Mouse (Mus musculus) stomach, postnatal 0 days (tissue): ENCODE results near the gene Scaf4. TPM values are rescaled to one million over a fixed set of nuclear protein-coding genes. Genes with fewer than 3 reads are reported as not detected.

Experiments
- ATAC-seq: fragments of 200-750 bp; cut with Nextera tagmentation; 2 replicates; pipeline ENCODE4 v1.8.0; 2017; ENCODE audit not compliant: low FRiP score, low TSS enrichment
- DNase-seq: peaks from one replicate; pipeline ENCODE4 v3.0.0-alpha.2; 2016; ENCODE audit warnings: low spot score
- H3K27ac ChIP-seq: fragments of 300-500 bp; sonication (generic); replicated peaks from 2 replicates; pipeline ENCODE4 v1.5.1; 2014; ENCODE audit warnings: mild to moderate bottlenecking, control low read depth
- H3K27me3 ChIP-seq: fragments of 300-500 bp; sonication (generic); 2 replicates; pipeline ENCODE4 v1.6.1; 2014; ENCODE audit warnings: low read length; ENCODE audit not compliant: control insufficient read depth, insufficient read depth
- H3K36me3 ChIP-seq: fragments of 300-500 bp; sonication (generic); 2 replicates; pipeline ENCODE4 v1.6.1; 2014; ENCODE audit warnings: low read length, mixed read lengths; ENCODE audit not compliant: control insufficient read depth, insufficient read depth
- H3K4me1 ChIP-seq: fragments of 300-500 bp; sonication (generic); replicated peaks from 2 replicates; pipeline ENCODE4 v1.6.1; 2014; ENCODE audit warnings: antibody characterized with exemption; ENCODE audit not compliant: control insufficient read depth, insufficient read depth
- H3K4me2 ChIP-seq: fragments of 300-500 bp; sonication (generic); replicated peaks from 2 replicates; pipeline ENCODE4 v1.6.1; 2014; ENCODE audit warnings: low read depth, mild to moderate bottlenecking, control low read depth, moderate library complexity
- H3K4me3 ChIP-seq: fragments of 300-500 bp; sonication (generic); 2 replicates; pipeline ENCODE4 v1.5.1; 2014; ENCODE audit warnings: low read depth, low read length, control low read depth
- H3K9ac ChIP-seq: fragments of 300-500 bp; sonication (generic); 2 replicates; pipeline ENCODE4 v1.6.1; 2014; ENCODE audit warnings: mild to moderate bottlenecking, low read length, control low read depth, mixed read lengths
- H3K9me3 ChIP-seq: fragments of 300-500 bp; sonication (generic); 2 replicates; pipeline ENCODE4 v1.6.1; 2016; ENCODE audit warnings: low read length; ENCODE audit not compliant: control insufficient read depth
- CTCF ChIP-seq: IDR thresholded peaks from 2 replicates; pipeline ENCODE4 v1.5.1; 2016; ENCODE audit warnings: antibody characterized with exemption, low read depth, mild to moderate bottlenecking, moderate library complexity
- EP300 ChIP-seq: optimal IDR thresholded peaks from 2 replicates; pipeline ENCODE3; 2016; ENCODE audit warnings: antibody characterized with exemption
- WGBS: fragments of 180-500 bp; shearing (Covaris S2); extraction: QIAGEN DNeasy Blood & Tissue Kit; methylation state at CpG from one replicate; pipeline ENCODE4 v1.1.7; 2014; 5-methylcytosine and 5-hydroxymethylcytosine counted together
- polyA plus RNA-seq: library from polyadenylated mRNA; unstranded; fragments of >200 nt; fragmentation: Nextera tagmentation; extraction: Ambion mirVana; gene quantifications from 2 replicates; pipeline ENCODE4 v1.2.1, GENCODE M21; 2015

Gene Scaf4
- polyA plus RNA-seq, 1 experiment from 2014 or later, result 8.3 TPM

GRCm38 (mm10) chr16:90298426-90299300 is 14.4 kb upstream of the Scaf4 start:
- Histone ChIP-seq H3K4me3 (no peak overlapping the region), H3K27me3 (no peaks in the 10 kb centered on the region), H3K27ac (no peak overlapping the region), H3K4me1 (no peaks in the 10 kb centered on the region), H3K36me3 (no peaks in the 10 kb centered on the region), H3K9me3 (no peaks in the 10 kb centered on the region), H3K9ac (no peak overlapping the region), H3K4me2 (no peak overlapping the region; the same call in 1 of the 2 replicates)
- DNase-seq, result no peak
- WGBS, result 16% methylated on average over 21 of the region's 21 CpGs
- TF ChIP-seq EP300 (no peak), CTCF (no peak)
- no peak for ATAC-seq

- H3K4me1 ChIP-seq, result no peaks in the 10 kb centered on the region
- no peak for TF ChIP-seq EP300
- no peak for TF ChIP-seq CTCF
- no peak for ATAC-seq
- 34% methylated on average over 20 of the region's 22 CpGs for WGBS
- no peak overlapping the region for H3K27ac ChIP-seq
- no peak overlapping the region for H3K9ac ChIP-seq
- no peaks in the 10 kb centered on the region for H3K36me3 ChIP-seq
- peak overlapping the region; percentile 25; the same call in 1 of the 2 replicates for H3K4me2 ChIP-seq
- H3K9me3 ChIP-seq, result no peaks in the 10 kb centered on the region
- no peak overlapping the region for H3K4me3 ChIP-seq
- no peaks in the 10 kb centered on the region for H3K27me3 ChIP-seq
- no peak for DNase-seq
Measured at GRCm38 (mm10) chr16:90297479-90298425, 13.4 kb upstream of the Scaf4 start.

DNA sequence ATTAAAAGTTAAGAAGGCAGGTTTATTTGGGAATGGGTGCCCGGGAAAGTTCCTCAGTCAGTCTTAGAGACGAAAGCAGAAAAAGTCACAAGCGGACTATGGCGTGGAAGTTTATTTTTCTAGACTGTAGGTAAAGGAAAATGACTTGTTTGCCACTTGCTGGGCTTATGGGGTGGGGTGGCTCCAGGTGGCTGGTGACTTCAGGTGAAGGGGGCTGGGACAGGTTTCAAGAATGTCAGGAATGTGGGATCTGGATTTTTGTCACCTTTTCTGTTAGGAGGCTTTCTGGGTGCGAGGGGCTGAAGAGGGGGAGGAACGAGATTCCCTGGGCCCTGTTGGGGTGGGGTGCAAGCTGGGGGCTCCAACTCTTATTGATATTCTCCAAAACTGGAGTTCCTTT is 7.4 kb upstream of the Scaf4 start:
- Histone ChIP-seq H3K9ac (no peak overlapping the region), H3K9me3 (no peaks in the 10 kb centered on the region), H3K4me2 (no peak overlapping the region), H3K36me3 (no peaks in the 10 kb centered on the region), H3K27me3 (no peaks in the 10 kb centered on the region), H3K4me3 (no peak overlapping the region), H3K4me1 (no peaks in the 10 kb centered on the region), H3K27ac (no peak overlapping the region)
- WGBS, result 38% methylated on average over 6 of the region's 6 CpGs
- DNase-seq (no peak), ATAC-seq (no peak)
- TF ChIP-seq EP300, result no peak
- TF ChIP-seq CTCF, result no peak

DNA sequence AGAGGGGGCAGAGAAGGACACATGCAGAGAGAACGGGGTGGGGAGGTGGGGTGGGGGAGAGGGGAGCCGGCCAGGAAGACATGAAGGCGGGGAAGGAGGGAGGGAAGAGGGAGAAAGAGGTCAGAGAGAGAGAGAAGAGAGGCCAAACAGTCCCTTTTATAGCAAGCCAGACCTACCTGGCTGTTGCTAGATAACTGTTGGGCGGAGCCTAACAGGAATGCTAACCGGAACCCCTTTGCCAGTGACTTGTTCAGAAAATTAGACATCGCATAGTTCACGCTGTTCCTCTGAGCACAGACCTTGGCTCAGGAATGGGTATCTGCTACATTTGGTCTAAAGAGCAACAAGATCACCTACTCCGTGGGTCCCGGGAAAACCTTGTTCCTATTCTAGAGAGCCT is 6.7 kb upstream of the Scaf4 start:
- Histone ChIP-seq H3K4me2 (peak overlapping the region; percentile 24), H3K4me1 (no peaks in the 10 kb centered on the region), H3K36me3 (no peaks in the 10 kb centered on the region), H3K27ac (no peak overlapping the region), H3K27me3 (no peaks in the 10 kb centered on the region), H3K9me3 (no peaks in the 10 kb centered on the region), H3K4me3 (no peak overlapping the region), H3K9ac (no peak overlapping the region)
- 31% methylated on average over 9 of the region's 9 CpGs for WGBS
- TF ChIP-seq EP300 (no peak), CTCF (no peak)
- peak; percentile 29; the same call in 1 of the 2 replicates for ATAC-seq
- DNase-seq, result no peak

GRCm38 (mm10) chr16:90284916-90285315 is 613 bp upstream of the Scaf4 start:
- H3K27ac ChIP-seq, result peak overlapping the region; percentile 97; the same call in 1 of the 2 replicates
- no peaks in the 10 kb centered on the region for H3K27me3 ChIP-seq
- peak overlapping the region; percentile 76 for H3K9ac ChIP-seq
- no peaks in the 10 kb centered on the region for H3K36me3 ChIP-seq
- H3K4me2 ChIP-seq, result peak overlapping the region; percentile 82
- no peak for DNase-seq
- 6% methylated on average over 15 of the region's 15 CpGs for WGBS
- H3K9me3 ChIP-seq, result no peaks in the 10 kb centered on the region
- peak; percentile 2; the same call in 1 of the 2 replicates for ATAC-seq
- no peak for TF ChIP-seq CTCF
- no peak for TF ChIP-seq EP300
- peak overlapping the region; percentile 99 for H3K4me3 ChIP-seq
- H3K4me1 ChIP-seq, result no peaks in the 10 kb centered on the region; the same call in 1 of the 2 replicates
